Mouse (Mus musculus) embryonic facial prominence, embryonic 11.5 days (tissue): Measurements from ENCODE around the gene Ramp1. TPM values are rescaled to one million over a fixed set of nuclear protein-coding genes. Genes with fewer than 3 reads are reported as not detected.
A peak's percentile ranks its signal among the peaks of the same experiment; 100 is the strongest.

Experiments used
- ATAC-seq: fragments of 200-750 bp; cut with Nextera tagmentation; replicated peaks from 2 replicates; pipeline ENCODE4 v1.8.0; 2017; ENCODE audit warnings: low read depth; ENCODE audit not compliant: insufficient number of reproducible peaks, low FRiP score, low TSS enrichment
- DNase-seq: peaks from one replicate; pipeline ENCODE4 v3.0.0-alpha.2; 2015; ENCODE audit warnings: low spot score
- H3K27ac ChIP-seq: fragments of 300-500 bp; sonication (generic); replicated peaks from 2 replicates; pipeline ENCODE4 v1.5.1; 2014; ENCODE audit warnings: mild to moderate bottlenecking, low read depth, low read length, control low read depth
- H3K27me3 ChIP-seq: fragments of 300-500 bp; sonication (generic); 2 replicates; pipeline ENCODE4 v1.6.1; 2014; ENCODE audit warnings: mild to moderate bottlenecking, low read length, moderate library complexity, mixed read lengths; ENCODE audit not compliant: control insufficient read depth, insufficient read depth
- H3K36me3 ChIP-seq: fragments of 300-500 bp; sonication (generic); replicated peaks from 2 replicates; pipeline ENCODE4 v1.6.1; 2014; ENCODE audit warnings: low read depth, mild to moderate bottlenecking, low read length, moderate library complexity, mixed read lengths; ENCODE audit not compliant: control insufficient read depth, insufficient read depth
- H3K4me1 ChIP-seq: fragments of 300-500 bp; sonication (generic); 2 replicates; pipeline ENCODE4 v1.6.1; 2014; ENCODE audit warnings: low read length, mixed read lengths; ENCODE audit not compliant: control insufficient read depth, insufficient read depth
- H3K4me2 ChIP-seq: fragments of 300-500 bp; sonication (generic); 2 replicates; pipeline ENCODE4 v1.6.1; 2014; ENCODE audit warnings: low read depth, mild to moderate bottlenecking, control low read depth, low read length, moderate library complexity
- H3K4me3 ChIP-seq: fragments of 300-500 bp; sonication (generic); 2 replicates; pipeline ENCODE4 v1.5.1; 2014; ENCODE audit warnings: low read depth, low read length, control low read depth
- H3K9ac ChIP-seq: fragments of 300-500 bp; sonication (generic); replicated peaks from 2 replicates; pipeline ENCODE4 v1.6.1; 2014; ENCODE audit warnings: mild to moderate bottlenecking, control low read depth, low read length
- H3K9me3 ChIP-seq: fragments of 300-500 bp; sonication (generic); replicated peaks from 2 replicates; pipeline ENCODE4 v1.6.1; 2016; ENCODE audit warnings: mild to moderate bottlenecking, low read length, inconsistent platforms, mixed read lengths; ENCODE audit not compliant: control insufficient read depth
- WGBS: fragments of 180-500 bp; shearing (Covaris S2); extraction: QIAGEN DNeasy Blood & Tissue Kit; methylation state at CpG from one replicate; pipeline ENCODE4 v1.1.7; 2014; 5-methylcytosine and 5-hydroxymethylcytosine counted together
- polyA plus RNA-seq: library from polyadenylated mRNA; unstranded; fragments of >200 nt; fragmentation: Nextera tagmentation; extraction: Ambion mirVana; gene quantifications from 2 replicates; pipeline ENCODE4 v1.2.1, GENCODE M21; 2014

The Ramp1 gene
- polyA plus RNA-seq, result 0.21 and 0.41 TPM in 2 replicates

GRCm38 (mm10) chr1:91179533-91180173, at the start of gene Ramp1:
Gene Ramp1 (plus strand): TSS chr1:91179822.
- WGBS, result 4% methylated on average over 37 of the region's 37 CpGs
- peak; percentile 48 for DNase-seq
- Histone ChIP-seq H3K9me3 (no peaks in the 10 kb centered on the region), H3K36me3 (no peaks in the 10 kb centered on the region), H3K4me2 (peak within 1 kb of the TSS; percentile 79), H3K9ac (peak within 1 kb of the TSS; percentile 50), H3K4me3 (peak within 1 kb of the TSS; percentile 32), H3K27me3 (peaks cover 12% of the 10 kb centered on the region; the same call in 1 of the 2 replicates), H3K4me1 (no peaks in the 10 kb centered on the region; the same call in 1 of the 2 replicates), H3K27ac (no peak within 1 kb of the TSS)
- 0 out of 2 replicates have a peak, but pooled peaks have one; percentile 18 for ATAC-seq

- H3K36me3 ChIP-seq, result no peaks in the 10 kb centered on the region
- H3K9ac ChIP-seq, result no peak overlapping the region
- H3K27ac ChIP-seq, result no peak overlapping the region
- DNase-seq (no peak), ATAC-seq (no peak)
- no peak overlapping the region for H3K4me3 ChIP-seq
- no peaks in the 10 kb centered on the region for H3K4me1 ChIP-seq
- H3K4me2 ChIP-seq, result no peak overlapping the region
- no peaks in the 10 kb centered on the region for H3K27me3 ChIP-seq
- 80% methylated on average over 2 of the region's 2 CpGs for WGBS
- H3K9me3 ChIP-seq, result no peaks in the 10 kb centered on the region
These were observed 42.6 kb upstream of the Ramp1 start for GRCm38 (mm10) chr1:91137036-91137435.

GRCm38 (mm10) chr1:91144813-91145212, 34.8 kb upstream of the Ramp1 start, which contains the start of gene Rbm44:
Gene Rbm44 (plus strand): TSS chr1:91145089.
- H3K4me3 ChIP-seq, result no peak within 1 kb of the TSS
- no peak within 1 kb of the TSS for H3K9ac ChIP-seq
- no peaks in the 10 kb centered on the region for H3K9me3 ChIP-seq
- H3K27me3 ChIP-seq, result no peaks in the 10 kb centered on the region
- H3K27ac ChIP-seq, result no peak within 1 kb of the TSS
- H3K4me1 ChIP-seq, result no peaks in the 10 kb centered on the region
- no peaks in the 10 kb centered on the region for H3K36me3 ChIP-seq
- DNase-seq (peak; percentile 2), ATAC-seq (no peak)
- no peak within 1 kb of the TSS for H3K4me2 ChIP-seq
- 70% methylated on average over 20 of the region's 20 CpGs for WGBS

GRCm38 (mm10) chr1:91151509-91151908, 28.1 kb upstream of the Ramp1 start:
- Histone ChIP-seq H3K36me3 (no peaks in the 10 kb centered on the region), H3K4me2 (no peak overlapping the region), H3K4me1 (no peaks in the 10 kb centered on the region), H3K27ac (no peak overlapping the region), H3K27me3 (no peaks in the 10 kb centered on the region), H3K9me3 (no peaks in the 10 kb centered on the region), H3K4me3 (no peak overlapping the region), H3K9ac (no peak overlapping the region)
- 77% methylated on average over 2 of the region's 2 CpGs for WGBS
- ATAC-seq (no peak), DNase-seq (no peak)

- Histone ChIP-seq H3K27ac (no peak overlapping the region), H3K9me3 (no peaks in the 10 kb centered on the region), H3K4me1 (no peaks in the 10 kb centered on the region), H3K36me3 (no peaks in the 10 kb centered on the region), H3K4me3 (no peak overlapping the region), H3K9ac (no peak overlapping the region), H3K4me2 (no peak overlapping the region), H3K27me3 (no peaks in the 10 kb centered on the region)
- DNase-seq (no peak), ATAC-seq (no peak)
- WGBS, result 82% methylated on average over 6 of the region's 6 CpGs
These were observed 12.8 kb upstream of the Ramp1 start for GRCm38 (mm10) chr1:91166798-91167197.

- Histone ChIP-seq H3K27me3 (no peaks in the 10 kb centered on the region), H3K4me2 (no peak overlapping the region), H3K9me3 (no peaks in the 10 kb centered on the region), H3K4me1 (no peaks in the 10 kb centered on the region), H3K27ac (no peak overlapping the region), H3K4me3 (no peak overlapping the region), H3K36me3 (no peaks in the 10 kb centered on the region), H3K9ac (no peak overlapping the region)
- WGBS, result 89% methylated on average over 4 of the region's 4 CpGs
- no peak for DNase-seq
- no peak for ATAC-seq
These were observed 10.5 kb upstream of the Ramp1 start for GRCm38 (mm10) chr1:91169157-91169556.

GRCm38 (mm10) chr1:91174796-91175195, 4.8 kb upstream of the Ramp1 start:
- Histone ChIP-seq H3K4me2 (no peak overlapping the region), H3K27ac (no peak overlapping the region), H3K4me1 (no peaks in the 10 kb centered on the region), H3K9ac (no peak overlapping the region), H3K27me3 (peaks cover 6% of the 10 kb centered on the region; the same call in 1 of the 2 replicates), H3K4me3 (no peak overlapping the region), H3K36me3 (no peaks in the 10 kb centered on the region), H3K9me3 (no peaks in the 10 kb centered on the region)
- 87% methylated on average over 5 of the region's 5 CpGs for WGBS
- ATAC-seq (no peak), DNase-seq (no peak)

GRCm38 (mm10) chr1:91176026-91176425, 3.6 kb upstream of the Ramp1 start:
- no peak overlapping the region for H3K9ac ChIP-seq
- WGBS, result 51% methylated on average over 3 of the region's 3 CpGs
- no peak overlapping the region for H3K4me2 ChIP-seq
- no peaks in the 10 kb centered on the region for H3K36me3 ChIP-seq
- H3K27me3 ChIP-seq, result peaks cover 12% of the 10 kb centered on the region; the same call in 1 of the 2 replicates
- no peak overlapping the region for H3K4me3 ChIP-seq
- H3K4me1 ChIP-seq, result no peaks in the 10 kb centered on the region
- no peak for ATAC-seq
- H3K27ac ChIP-seq, result no peak overlapping the region
- DNase-seq, result no peak
- no peaks in the 10 kb centered on the region for H3K9me3 ChIP-seq
